25 mouse cellular contexts compared by ENCODE assay signal in genomic region chr11:33780263-33780662, GRCm38 (mm10).
DNase-seq lines count a peak whose midpoint lies in the region; ATAC-seq and TF ChIP-seq lines count a peak whose summit lies in the region.
"Had no signal": no experiment of that assay in that cellular context is flagged by ENCODE, and none has a peak within 500 bp of the region (broad histone marks: within the 10 kb centered on the region; RNA-seq: fewer than 3 reads in every experiment).

No protein-coding gene starts in this region.

- H3K27ac ChIP-seq in midbrain, embryonic 14.5 days (replicated peaks; ENCODE audit: low read depth, low read length): peak overlapping the region; percentile 20; the same call in 1 of the 2 replicates
- no peak overlapping the region for H3K27ac ChIP-seq in midbrain, postnatal 0 days (ENCODE audit: low read depth, low read length)
- peak overlapping the region; percentile 28; the same call in 1 of the 2 replicates for H3K27ac ChIP-seq in forebrain, embryonic 16.5 days (ENCODE audit: low read length)
- no peak overlapping the region for H3K27ac ChIP-seq in neural tube, embryonic 14.5 days (ENCODE audit: low read depth, low read length)
- H3K27ac ChIP-seq: heart, adult 2 months; kidney, postnatal 0 days; liver, embryonic 12.5 days; midbrain, embryonic 12.5 days had no signal

- no peaks in the 10 kb centered on the region for H3K36me3 ChIP-seq in midbrain, embryonic 14.5 days (ENCODE audit: control insufficient read depth, insufficient read depth, low read length)
- no peaks in the 10 kb centered on the region for H3K36me3 ChIP-seq in midbrain, postnatal 0 days (ENCODE audit: insufficient read depth, low read length)
- H3K36me3 ChIP-seq in forebrain, embryonic 16.5 days (ENCODE audit: control insufficient read depth, insufficient read depth): no peaks in the 10 kb centered on the region
- H3K36me3 ChIP-seq in neural tube, embryonic 14.5 days (ENCODE audit: control insufficient read depth, insufficient read depth, low read length): no peaks in the 10 kb centered on the region
- H3K36me3 ChIP-seq: heart, embryonic 12.5 days; liver, embryonic 12.5 days; midbrain, embryonic 12.5 days had no signal

- WGBS in midbrain, embryonic 14.5 days: 73% methylated on average over 4 of the region's 4 CpGs
- 65% methylated on average over 4 of the region's 4 CpGs for WGBS in midbrain, postnatal 0 days
- 57% methylated on average over 4 of the region's 4 CpGs for WGBS in forebrain, embryonic 16.5 days
- WGBS in neural tube, embryonic 14.5 days: 54% methylated on average over 4 of the region's 4 CpGs

- intact Hi-C loops in heart, postnatal 14 days (cut with DNase I): no loop called here

- H3K27me3 ChIP-seq in midbrain, embryonic 14.5 days (ENCODE audit: control insufficient read depth, insufficient read depth, low read length): no peaks in the 10 kb centered on the region
- H3K27me3 ChIP-seq in midbrain, postnatal 0 days (ENCODE audit: insufficient read depth, low read length): no peaks in the 10 kb centered on the region
- H3K27me3 ChIP-seq in forebrain, embryonic 16.5 days (replicated peaks; ENCODE audit: control insufficient read depth, insufficient read depth, low read length): no peaks in the 10 kb centered on the region
- no peaks in the 10 kb centered on the region for H3K27me3 ChIP-seq in neural tube, embryonic 14.5 days (ENCODE audit: control insufficient read depth, insufficient read depth, low read length)
- H3K27me3 ChIP-seq: liver, embryonic 12.5 days; midbrain, embryonic 12.5 days had no signal

- no peak overlapping the region for H3K4me2 ChIP-seq in midbrain, embryonic 14.5 days (ENCODE audit: low read length)
- H3K4me2 ChIP-seq in midbrain, postnatal 0 days (ENCODE audit: low read depth, low read length, poor library complexity, severe bottlenecking): no peak overlapping the region
- no peak overlapping the region for H3K4me2 ChIP-seq in forebrain, embryonic 16.5 days (ENCODE audit: low read length)
- no peak overlapping the region for H3K4me2 ChIP-seq in neural tube, embryonic 14.5 days (ENCODE audit: low read depth, low read length)
- H3K4me2 ChIP-seq: heart, embryonic 12.5 days; liver, embryonic 12.5 days; midbrain, embryonic 12.5 days had no signal

- no peak for TF ChIP-seq CTCF in midbrain, postnatal 0 days (IDR thresholded peaks at IDR 0.05)

- no peaks in the 10 kb centered on the region for H3K9me3 ChIP-seq in midbrain, embryonic 14.5 days (ENCODE audit: control insufficient read depth, low read length)
- H3K9me3 ChIP-seq in midbrain, postnatal 0 days (ENCODE audit: low read length): no peaks in the 10 kb centered on the region
- H3K9me3 ChIP-seq in forebrain, embryonic 16.5 days (ENCODE audit: control insufficient read depth, low read length): no peaks in the 10 kb centered on the region
- H3K9me3 ChIP-seq in neural tube, embryonic 14.5 days (ENCODE audit: control insufficient read depth, low read length): no peaks in the 10 kb centered on the region
- H3K9me3 ChIP-seq: heart, embryonic 12.5 days; liver, embryonic 12.5 days; midbrain, embryonic 12.5 days had no signal

- peak; percentile 63 for DNase-seq in heart, adult 11 months
- no peak for DNase-seq in heart, postnatal 14 days
- no peak for DNase-seq in midbrain, embryonic 14.5 days
- DNase-seq in midbrain, postnatal 0 days (ENCODE audit: low spot score): no peak
- DNase-seq: adrenal gland, postnatal 14 days; cerebellum, adult 11-12 months; gastrocnemius, postnatal 36 days; heart, adult 2 months; kidney, adult 8-10 months; kidney, postnatal 4 days; left cerebral cortex, postnatal 4 days; liver, postnatal 0 days; lung, postnatal 36 days; right cerebral cortex, postnatal 25 days; thymus, adult 2 months; thymus, postnatal 36 days had no signal

- ATAC-seq in midbrain, embryonic 14.5 days (ENCODE audit: low FRiP score, low TSS enrichment): no peak
- no peak for ATAC-seq in midbrain, postnatal 0 days (ENCODE audit: low FRiP score)
- ATAC-seq in forebrain, embryonic 16.5 days: no peak; the same call in 1 of the 2 replicates
- ATAC-seq in neural tube, embryonic 14.5 days (ENCODE audit: low read depth): peak; percentile 42; the same call in 1 of the 2 replicates
- ATAC-seq in erythroblast, adult 5-6 weeks (replicated peaks; ENCODE audit: low FRiP score, poor library complexity, severe bottlenecking): no peak
- ATAC-seq: CD4-positive, CD25-positive, alpha-beta regulatory T cell, adult 4 months; intestine, embryonic 16.5 days; liver, embryonic 12.5 days; liver, postnatal 0 days had no signal

- H3K9ac ChIP-seq in midbrain, embryonic 14.5 days (replicated peaks; ENCODE audit: low read length): no peak overlapping the region
- H3K9ac ChIP-seq in midbrain, postnatal 0 days (replicated peaks; ENCODE audit: low read length, poor library complexity, severe bottlenecking): no peak overlapping the region
- no peak overlapping the region for H3K9ac ChIP-seq in forebrain, embryonic 16.5 days (replicated peaks; ENCODE audit: low read depth, low read length)
- H3K9ac ChIP-seq in neural tube, embryonic 14.5 days (replicated peaks; ENCODE audit: low read depth, low read length): no peak overlapping the region
- H3K9ac ChIP-seq: heart, embryonic 12.5 days; liver, embryonic 12.5 days; liver, postnatal 0 days; midbrain, embryonic 12.5 days had no signal

- no peak overlapping the region for H3K4me3 ChIP-seq in midbrain, embryonic 14.5 days (replicated peaks; ENCODE audit: low read depth, low read length)
- H3K4me3 ChIP-seq in midbrain, postnatal 0 days (ENCODE audit: low read depth, low read length): no peak overlapping the region
- no peak overlapping the region for H3K4me3 ChIP-seq in forebrain, embryonic 16.5 days (replicated peaks; ENCODE audit: low read length)
- no peak overlapping the region for H3K4me3 ChIP-seq in neural tube, embryonic 14.5 days (ENCODE audit: low read depth, low read length)
- H3K4me3 ChIP-seq: heart, adult 2 months; heart, embryonic 12.5 days; liver, embryonic 12.5 days; midbrain, embryonic 12.5 days had no signal

- peaks cover 29% of the 10 kb centered on the region for H3K4me1 ChIP-seq in midbrain, embryonic 14.5 days (ENCODE audit: control insufficient read depth, insufficient read depth, low read length)
- peaks cover 3% of the 10 kb centered on the region; the same call in 1 of the 2 replicates for H3K4me1 ChIP-seq in midbrain, postnatal 0 days (ENCODE audit: insufficient read depth, low read length)
- H3K4me1 ChIP-seq in forebrain, embryonic 16.5 days (replicated peaks; ENCODE audit: control insufficient read depth, insufficient read depth, low read length): peaks cover 33% of the 10 kb centered on the region
- H3K4me1 ChIP-seq in neural tube, embryonic 14.5 days (ENCODE audit: control insufficient read depth, insufficient read depth, low read length): peaks cover 20% of the 10 kb centered on the region; the same call in 1 of the 2 replicates
- H3K4me1 ChIP-seq: heart, embryonic 12.5 days; liver, embryonic 12.5 days had no signal

Comparison
In these comparisons a context has a peak if more than half of its experiments do, and no peak if none do; other contexts are left out.
1. H3K27ac ChIP-seq: peak in midbrain, embryonic 14.5 days (single experiment) and forebrain, embryonic 16.5 days (single experiment); none in midbrain, postnatal 0 days (single experiment) and neural tube, embryonic 14.5 days (single experiment).